Mouse (Mus musculus): Measurements from ENCODE around the gene Kmt2e. TPM values are rescaled to one million over a fixed set of nuclear protein-coding genes. Genes with fewer than 3 reads are reported as not detected.

The Kmt2e gene
- polyA plus RNA-seq, 1 experiment from 2014 or later: 51.9 TPM

- H3K4me2 ChIP-seq (replicated peaks; ENCODE audit: low read depth): no peak overlapping the region
- WGBS: 87% methylated on average over 7 of the region's 7 CpGs
- H3K4me3 ChIP-seq (ENCODE audit: low read depth, low read length): no peak overlapping the region
- H3K9me3 ChIP-seq (ENCODE audit: control insufficient read depth, low read length): no peaks in the 10 kb centered on the region
- H3K36me3 ChIP-seq (ENCODE audit: control insufficient read depth, insufficient read depth, low read length): peaks cover 4% of the 10 kb centered on the region; the same call in 1 of the 2 replicates
- H3K4me1 ChIP-seq (replicated peaks; ENCODE audit: control insufficient read depth, insufficient read depth): no peaks in the 10 kb centered on the region
- H3K27ac ChIP-seq (replicated peaks): no peak overlapping the region
- no peaks in the 10 kb centered on the region for H3K27me3 ChIP-seq (ENCODE audit: control insufficient read depth, insufficient read depth, low read length)
- TF ChIP-seq EP300 (optimal IDR thresholded peaks at IDR 0.05): no peak
- no peak for TF ChIP-seq CTCF (IDR thresholded peaks at IDR 0.05; ENCODE audit: low read depth)
- no peak overlapping the region for H3K9ac ChIP-seq (ENCODE audit: low read length)
- ATAC-seq (ENCODE audit: low FRiP score, low TSS enrichment) (no peak), DNase-seq (ENCODE audit: low spot score) (no peak)
Observed at GRCm38 (mm10) chr5:23512556-23512955, 78.3 kb downstream of the Kmt2e start.

GRCm38 (mm10) chr5:23513468-23513867, 79.2 kb downstream of the Kmt2e start:
- DNase-seq (ENCODE audit: low spot score): no peak
- TF ChIP-seq EP300 (optimal IDR thresholded peaks at IDR 0.05): no peak
- TF ChIP-seq CTCF (IDR thresholded peaks at IDR 0.05; ENCODE audit: low read depth): no peak
- no peak for ATAC-seq (ENCODE audit: low FRiP score, low TSS enrichment)
- WGBS: 93% methylated on average over 13 of the region's 13 CpGs
- no peak overlapping the region for H3K27ac ChIP-seq (replicated peaks)
- no peak overlapping the region for H3K4me2 ChIP-seq (replicated peaks; ENCODE audit: low read depth)
- no peaks in the 10 kb centered on the region for H3K9me3 ChIP-seq (ENCODE audit: control insufficient read depth, low read length)
- H3K4me1 ChIP-seq (replicated peaks; ENCODE audit: control insufficient read depth, insufficient read depth): no peaks in the 10 kb centered on the region
- H3K9ac ChIP-seq (ENCODE audit: low read length): no peak overlapping the region
- H3K27me3 ChIP-seq (ENCODE audit: control insufficient read depth, insufficient read depth, low read length): no peaks in the 10 kb centered on the region
- H3K4me3 ChIP-seq (ENCODE audit: low read depth, low read length): no peak overlapping the region
- peaks cover 4% of the 10 kb centered on the region; the same call in 1 of the 2 replicates for H3K36me3 ChIP-seq (ENCODE audit: control insufficient read depth, insufficient read depth, low read length)

GRCm38 (mm10) chr5:23515038-23515437, 80.8 kb downstream of the Kmt2e start:
- H3K9ac ChIP-seq (ENCODE audit: low read length): no peak overlapping the region
- H3K36me3 ChIP-seq (ENCODE audit: control insufficient read depth, insufficient read depth, low read length): peaks cover 4% of the 10 kb centered on the region; the same call in 1 of the 2 replicates
- H3K27me3 ChIP-seq (ENCODE audit: control insufficient read depth, insufficient read depth, low read length): no peaks in the 10 kb centered on the region
- no peaks in the 10 kb centered on the region for H3K4me1 ChIP-seq (replicated peaks; ENCODE audit: control insufficient read depth, insufficient read depth)
- H3K4me2 ChIP-seq (replicated peaks; ENCODE audit: low read depth): no peak overlapping the region
- TF ChIP-seq EP300 (optimal IDR thresholded peaks at IDR 0.05) (no peak), CTCF (IDR thresholded peaks at IDR 0.05; ENCODE audit: low read depth) (no peak)
- H3K9me3 ChIP-seq (ENCODE audit: control insufficient read depth, low read length): no peaks in the 10 kb centered on the region
- 81% methylated on average over 10 of the region's 10 CpGs for WGBS
- H3K27ac ChIP-seq (replicated peaks): no peak overlapping the region
- H3K4me3 ChIP-seq (ENCODE audit: low read depth, low read length): no peak overlapping the region
- no peak for ATAC-seq (ENCODE audit: low FRiP score, low TSS enrichment)
- no peak for DNase-seq (ENCODE audit: low spot score)

GRCm38 (mm10) chr5:23516962-23517361, 82.7 kb downstream of the Kmt2e start:
- WGBS: 85% methylated on average over 3 of the region's 3 CpGs

GRCm38 (mm10) chr5:23517839-23518238, 83.6 kb downstream of the Kmt2e start:
- H3K27me3 ChIP-seq (ENCODE audit: control insufficient read depth, insufficient read depth, low read length): no peaks in the 10 kb centered on the region
- H3K9ac ChIP-seq (ENCODE audit: low read length): no peak overlapping the region
- TF ChIP-seq CTCF (IDR thresholded peaks at IDR 0.05; ENCODE audit: low read depth) (no peak), EP300 (optimal IDR thresholded peaks at IDR 0.05) (no peak)
- 83% methylated on average over 4 of the region's 4 CpGs for WGBS
- no peak for DNase-seq (ENCODE audit: low spot score)
- no peak overlapping the region for H3K4me3 ChIP-seq (ENCODE audit: low read depth, low read length)
- ATAC-seq (ENCODE audit: low FRiP score, low TSS enrichment): no peak
- H3K9me3 ChIP-seq (ENCODE audit: control insufficient read depth, low read length): no peaks in the 10 kb centered on the region
- H3K27ac ChIP-seq (replicated peaks): no peak overlapping the region
- no peak overlapping the region for H3K4me2 ChIP-seq (replicated peaks; ENCODE audit: low read depth)
- H3K36me3 ChIP-seq (ENCODE audit: control insufficient read depth, insufficient read depth, low read length): peaks cover 4% of the 10 kb centered on the region; the same call in 1 of the 2 replicates
- no peaks in the 10 kb centered on the region for H3K4me1 ChIP-seq (replicated peaks; ENCODE audit: control insufficient read depth, insufficient read depth)

More at GRCm38 (mm10) chr5:23516962-23517361, 82.7 kb downstream of the Kmt2e start:
- no peak for DNase-seq (ENCODE audit: low spot score)
- Histone ChIP-seq H3K27me3 (ENCODE audit: control insufficient read depth, insufficient read depth, low read length) (no peaks in the 10 kb centered on the region), H3K4me1 (replicated peaks; ENCODE audit: control insufficient read depth, insufficient read depth) (no peaks in the 10 kb centered on the region), H3K4me2 (replicated peaks; ENCODE audit: low read depth) (no peak overlapping the region), H3K9ac (ENCODE audit: low read length) (no peak overlapping the region), H3K9me3 (ENCODE audit: control insufficient read depth, low read length) (no peaks in the 10 kb centered on the region), H3K4me3 (ENCODE audit: low read depth, low read length) (no peak overlapping the region), H3K36me3 (ENCODE audit: control insufficient read depth, insufficient read depth, low read length) (peaks cover 4% of the 10 kb centered on the region; the same call in 1 of the 2 replicates), H3K27ac (replicated peaks) (no peak overlapping the region)
- TF ChIP-seq EP300 (optimal IDR thresholded peaks at IDR 0.05) (no peak), CTCF (IDR thresholded peaks at IDR 0.05; ENCODE audit: low read depth) (no peak)
- no peak for ATAC-seq (ENCODE audit: low FRiP score, low TSS enrichment)

- no peaks in the 10 kb centered on the region for H3K27me3 ChIP-seq (ENCODE audit: control insufficient read depth, insufficient read depth, low read length)
- H3K9me3 ChIP-seq (ENCODE audit: control insufficient read depth, low read length): no peaks in the 10 kb centered on the region
- peaks cover 4% of the 10 kb centered on the region; the same call in 1 of the 2 replicates for H3K36me3 ChIP-seq (ENCODE audit: control insufficient read depth, insufficient read depth, low read length)
- no peak overlapping the region for H3K9ac ChIP-seq (ENCODE audit: low read length)
- no peak overlapping the region for H3K4me3 ChIP-seq (ENCODE audit: low read depth, low read length)
- TF ChIP-seq EP300 (optimal IDR thresholded peaks at IDR 0.05): no peak
- TF ChIP-seq CTCF (IDR thresholded peaks at IDR 0.05; ENCODE audit: low read depth): no peak
- H3K4me2 ChIP-seq (replicated peaks; ENCODE audit: low read depth): no peak overlapping the region
- no peaks in the 10 kb centered on the region for H3K4me1 ChIP-seq (replicated peaks; ENCODE audit: control insufficient read depth, insufficient read depth)
- peak; percentile 68 for DNase-seq (ENCODE audit: low spot score)
- ATAC-seq (ENCODE audit: low FRiP score, low TSS enrichment): peak; percentile 93
- WGBS: 19% methylated on average over 3 of the region's 3 CpGs
- no peak overlapping the region for H3K27ac ChIP-seq (replicated peaks)
Observed at GRCm38 (mm10) chr5:23518673-23519072, 84.4 kb downstream of the Kmt2e start.
